Mouse (Mus musculus): ENCODE data around the gene Frmd4b. TPM values are rescaled to one million over a fixed set of nuclear protein-coding genes. Genes with fewer than 3 reads are reported as not detected.

Gene Frmd4b
- polyA plus RNA-seq, 1 experiment from 2014 or later = 17.6 TPM

Other genes starting within 250 kb of the Frmd4b start
- gene Mitf, start 189.5 kb upstream of the Frmd4b start, polyA plus RNA-seq (2014; fragmentation: Nextera tagmentation; extraction: Ambion mirVana) = 26.4 and 28.0 TPM in 2 replicates